Mouse (Mus musculus) adrenal gland, adult 2 months (tissue): ENCODE measurements around the gene Pdzrn3. TPM values are rescaled to one million over a fixed set of nuclear protein-coding genes. Genes with fewer than 3 reads are reported as not detected.
A peak's percentile ranks its signal among the peaks of the same experiment; 100 is the strongest.

Source experiments
- DNase-seq: peaks from one replicate; pipeline ENCODE4 v3.0.0; 2021
- long read RNA-seq: library from polyadenylated mRNA; stranded (forward); transcript quantifications from one replicate; pipeline ENCODE4 v2.0.0, GENCODE M21; 2021
- polyA plus RNA-seq: library from polyadenylated mRNA; depleted of rRNA; stranded (reverse); fragments of >200 nt; gene quantifications from 2 replicates; pipeline ENCODE4 v1.2.3, GENCODE M21; 2012; rRNA removed
- total RNA-seq, 2 experiments: library from RNA; stranded (reverse); gene quantifications; 2 replicates each; pipeline ENCODE4 v1.2.3; 2021

The Pdzrn3 gene
- 10 to 100 TPM; 20.4 to 23.3 TPM for total RNA-seq
- 27.8 and 31.9 TPM in 2 replicates for polyA plus RNA-seq
- long read RNA-seq, full-length matches to known transcripts: 5 of 11 reads
- long read RNA-seq, partial matches to known transcripts: 3 of 11 reads
- long read RNA-seq, other reads (novel, unspliced or antisense): 3 of 11 reads

DNA sequence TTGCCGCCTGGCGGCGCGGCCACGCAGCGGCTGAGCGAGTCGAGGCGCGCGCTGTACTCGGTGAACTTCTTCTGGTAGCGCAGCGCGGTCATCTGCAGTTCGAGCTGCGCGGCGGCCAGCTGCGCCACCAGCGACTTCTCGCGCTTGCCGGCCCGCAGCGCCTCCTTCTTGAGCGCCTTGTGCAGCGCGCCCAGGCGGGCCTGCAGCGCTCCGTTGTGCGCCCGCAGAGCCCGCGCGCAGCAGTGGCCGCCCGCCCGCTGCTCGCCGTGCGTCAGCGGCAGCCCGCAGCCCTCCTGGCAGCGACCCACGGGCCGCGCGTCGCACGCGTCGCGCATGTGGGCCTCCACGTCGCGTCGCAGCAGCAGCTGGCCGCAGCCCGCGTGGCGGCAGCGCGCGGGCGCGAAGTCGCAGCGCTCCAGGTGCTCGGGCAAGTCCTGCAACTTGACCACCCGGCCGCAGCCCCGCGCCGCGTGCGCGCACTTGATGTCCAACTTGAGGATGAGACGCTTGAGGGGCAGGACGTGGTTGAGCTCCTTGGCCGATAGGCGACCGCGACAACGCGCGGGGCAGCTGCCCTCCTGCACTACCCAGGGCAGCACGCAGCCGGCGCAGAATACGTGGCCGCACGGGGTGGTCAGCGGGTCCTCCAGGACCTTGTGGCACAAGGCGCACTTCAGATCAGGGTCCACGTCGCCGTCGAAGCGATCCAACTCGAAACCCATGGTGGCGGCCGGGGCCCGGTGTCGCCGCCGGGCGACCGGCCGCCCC, at the start of gene Pdzrn3:
Pdzrn3 (minus strand) TSS at position 731 of the 768 bp plus-strand sequence.
- peak; percentile 83 for DNase-seq

DNA sequence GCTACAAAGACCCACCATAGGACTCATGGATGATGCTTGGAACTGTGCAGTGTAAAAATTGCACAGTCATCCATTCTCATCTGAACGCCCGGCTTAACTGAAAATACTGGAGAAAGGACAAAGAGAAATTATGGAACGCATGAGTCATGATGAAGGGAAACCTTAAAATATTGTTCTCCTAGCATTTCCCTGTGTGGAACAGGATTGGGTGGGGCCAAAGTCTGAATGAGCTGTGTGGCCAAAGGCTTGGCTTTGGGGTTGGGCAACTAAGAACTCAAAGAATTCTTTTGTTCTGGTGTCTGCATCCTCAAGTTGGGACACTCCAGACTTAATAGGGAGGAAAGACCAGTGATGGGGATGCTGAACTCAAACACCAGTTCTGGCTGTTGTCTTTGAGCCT, 49.6 kb upstream of the Pdzrn3 start:
- DNase-seq: no peak

DNA sequence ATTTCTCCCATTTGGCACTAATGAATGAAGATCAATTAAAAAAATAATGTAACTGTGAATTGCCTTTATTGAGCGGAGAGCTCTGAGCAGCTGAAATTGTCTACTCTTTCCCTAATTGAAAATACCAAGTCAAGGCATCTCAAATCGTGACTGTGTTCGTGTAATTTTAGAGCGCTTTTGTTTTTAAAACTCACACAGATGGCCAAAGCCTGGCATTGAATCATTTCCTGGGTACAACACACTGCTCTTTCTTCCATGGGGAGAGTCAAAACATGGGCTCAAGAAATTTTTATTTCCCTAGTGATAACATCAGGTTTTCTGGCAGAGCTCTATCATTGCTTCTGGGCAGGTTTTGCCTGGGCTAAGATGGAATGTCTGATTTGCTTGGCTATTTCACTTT, 48.6 kb upstream of the Pdzrn3 start:
- no peak for DNase-seq

DNA sequence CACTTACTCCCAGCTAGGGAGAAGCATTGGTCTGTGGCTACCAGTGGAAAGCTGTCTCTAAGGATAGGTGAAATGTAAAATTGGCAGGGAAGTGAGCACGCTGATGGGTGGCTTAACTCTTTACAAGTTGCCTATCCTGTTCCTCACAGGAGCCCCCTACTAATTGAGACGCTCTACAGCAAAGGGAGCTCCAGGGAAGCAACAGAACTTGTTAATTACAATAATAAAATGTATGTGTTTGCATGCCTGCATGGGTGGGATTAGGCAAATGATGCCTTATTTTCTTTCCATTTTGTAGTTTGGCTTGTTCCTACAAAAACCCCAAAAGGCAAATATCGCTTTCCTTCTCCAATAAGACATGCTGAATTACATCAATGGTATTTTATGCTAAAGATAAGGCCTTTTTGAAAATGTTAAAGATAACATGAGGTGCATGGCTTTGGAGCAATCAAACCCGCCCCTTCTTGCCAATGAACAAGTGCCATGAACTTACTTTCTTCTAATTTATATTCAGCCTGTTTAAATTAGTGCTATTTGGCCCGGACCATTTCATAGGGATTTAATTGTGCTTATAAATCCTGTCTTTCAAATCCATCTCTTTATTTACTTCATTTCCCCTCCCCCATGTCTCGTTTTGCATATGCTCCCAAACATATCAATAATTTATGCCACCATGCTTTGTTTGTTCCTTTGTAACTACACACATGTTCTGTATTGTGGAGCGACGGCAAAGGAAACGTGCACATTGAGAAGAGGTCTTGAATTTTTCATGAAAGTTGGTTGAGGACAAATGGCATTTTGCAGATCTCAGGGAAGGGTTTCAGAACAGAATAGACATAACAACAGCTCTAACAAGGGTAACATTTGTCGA, 44.6 kb upstream of the Pdzrn3 start:
- DNase-seq: no peak

DNA sequence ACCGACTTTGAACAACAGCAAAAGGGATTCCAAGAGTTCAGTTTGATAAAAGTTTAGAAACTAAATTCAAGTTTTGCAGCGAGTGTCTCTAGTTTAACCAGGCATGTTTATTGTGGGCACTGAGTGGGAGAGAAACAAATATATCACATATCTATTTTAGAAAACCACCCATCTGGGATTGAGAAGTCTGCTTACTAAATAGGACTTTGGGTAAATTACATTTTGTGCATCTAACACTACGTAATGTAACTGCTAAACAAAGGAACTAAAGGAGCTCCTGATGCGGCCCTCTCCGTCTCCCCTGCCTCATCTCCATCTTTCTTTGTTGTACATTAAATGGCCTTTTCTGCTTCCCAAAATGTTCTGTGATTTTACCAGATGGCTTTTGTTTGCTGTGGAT, 40.5 kb upstream of the Pdzrn3 start:
- DNase-seq: no peak

DNA sequence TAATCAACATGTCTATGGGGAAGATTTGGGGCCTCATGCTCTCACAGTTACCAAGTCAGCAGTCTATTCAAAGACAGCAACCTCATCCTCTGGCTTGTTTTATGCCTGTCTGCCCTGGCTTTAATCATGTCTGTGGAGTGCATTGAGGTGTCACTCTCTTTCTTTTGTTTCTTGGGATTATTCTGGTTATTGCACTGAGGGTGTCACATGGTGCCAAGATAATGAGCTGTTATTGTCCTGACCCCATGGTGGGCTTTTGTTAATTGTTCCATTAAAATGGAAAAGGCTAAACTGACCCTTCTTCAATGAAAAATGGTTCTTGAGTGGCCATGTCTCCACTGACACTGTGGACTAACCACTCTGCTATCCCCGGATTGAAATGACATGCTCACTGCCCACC, 34.0 kb upstream of the Pdzrn3 start:
- no peak for DNase-seq

DNA sequence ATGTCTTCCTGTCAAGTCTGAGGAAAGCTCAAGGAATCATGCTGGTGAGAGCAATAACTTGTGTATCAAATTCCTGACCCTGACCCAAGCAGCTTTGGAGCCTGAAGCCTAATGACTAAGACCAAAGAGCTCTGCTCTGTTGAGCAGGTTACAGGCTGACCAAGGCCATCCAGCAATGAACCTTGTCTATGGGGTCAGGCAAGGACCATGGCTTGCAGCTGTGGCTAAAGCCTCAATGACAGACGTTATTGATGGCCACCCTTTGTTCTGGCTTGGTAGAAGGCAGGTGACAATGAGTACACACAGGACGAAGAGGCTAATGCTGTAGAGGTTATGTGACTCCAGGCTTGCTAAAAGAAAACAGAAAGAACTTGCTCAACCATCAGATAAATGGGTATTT, 33.4 kb upstream of the Pdzrn3 start:
- no peak for DNase-seq

DNA sequence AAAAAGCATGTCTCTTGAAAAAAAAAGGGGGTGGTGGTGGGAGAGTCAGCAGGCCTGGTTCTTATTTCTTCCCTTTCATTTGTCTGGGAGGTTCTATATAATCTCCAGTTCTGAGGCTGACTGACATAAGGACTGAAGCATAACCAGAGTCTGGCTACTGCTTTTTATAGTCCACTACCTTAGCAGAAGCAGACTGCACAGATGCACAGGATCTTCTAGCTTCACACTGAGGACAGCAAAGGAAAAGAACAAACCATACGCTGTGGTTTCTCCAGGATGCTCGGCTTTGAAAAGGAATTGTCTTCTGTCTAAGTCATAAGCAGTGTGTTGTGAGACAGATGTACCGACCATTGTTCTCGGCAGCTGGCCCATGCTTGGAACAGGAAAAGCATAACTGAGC, 19.0 kb upstream of the Pdzrn3 start:
- DNase-seq: no peak

DNA sequence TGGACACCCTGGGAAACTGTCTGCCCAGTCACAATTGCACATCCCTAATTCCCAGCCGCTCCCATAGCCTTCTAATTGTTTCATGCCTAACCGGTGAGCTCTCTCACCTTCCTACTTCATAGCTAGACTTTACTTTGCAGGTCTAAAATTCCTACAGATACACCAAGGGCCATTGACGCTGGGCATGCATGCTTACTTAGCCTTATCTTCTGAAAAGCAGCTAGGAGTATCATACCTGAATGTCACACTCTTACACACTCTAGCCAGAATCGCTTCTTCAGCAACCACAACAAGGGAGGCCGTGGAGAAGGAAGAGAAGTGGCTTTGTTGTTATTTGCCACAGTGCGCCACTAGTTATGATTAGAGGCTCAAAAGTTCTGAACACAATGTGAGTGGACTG, 18.2 kb upstream of the Pdzrn3 start:
- DNase-seq: no peak

DNA sequence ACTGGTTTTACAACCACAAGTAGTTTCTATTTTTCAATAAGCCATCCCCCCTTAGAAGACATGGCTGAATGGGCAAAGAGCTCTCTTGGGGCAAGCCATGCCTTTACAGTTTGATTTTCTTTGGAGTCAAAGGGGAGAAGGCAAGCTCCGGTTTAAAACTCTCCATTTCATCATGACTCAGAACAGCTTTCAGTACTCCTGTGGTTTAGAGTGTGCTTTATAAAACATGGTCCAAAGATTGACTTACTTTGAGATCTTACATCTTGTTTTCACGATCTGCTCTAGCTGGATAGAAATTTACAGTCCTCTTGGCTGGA, 15.1 kb upstream of the Pdzrn3 start:
- DNase-seq: no peak

DNA sequence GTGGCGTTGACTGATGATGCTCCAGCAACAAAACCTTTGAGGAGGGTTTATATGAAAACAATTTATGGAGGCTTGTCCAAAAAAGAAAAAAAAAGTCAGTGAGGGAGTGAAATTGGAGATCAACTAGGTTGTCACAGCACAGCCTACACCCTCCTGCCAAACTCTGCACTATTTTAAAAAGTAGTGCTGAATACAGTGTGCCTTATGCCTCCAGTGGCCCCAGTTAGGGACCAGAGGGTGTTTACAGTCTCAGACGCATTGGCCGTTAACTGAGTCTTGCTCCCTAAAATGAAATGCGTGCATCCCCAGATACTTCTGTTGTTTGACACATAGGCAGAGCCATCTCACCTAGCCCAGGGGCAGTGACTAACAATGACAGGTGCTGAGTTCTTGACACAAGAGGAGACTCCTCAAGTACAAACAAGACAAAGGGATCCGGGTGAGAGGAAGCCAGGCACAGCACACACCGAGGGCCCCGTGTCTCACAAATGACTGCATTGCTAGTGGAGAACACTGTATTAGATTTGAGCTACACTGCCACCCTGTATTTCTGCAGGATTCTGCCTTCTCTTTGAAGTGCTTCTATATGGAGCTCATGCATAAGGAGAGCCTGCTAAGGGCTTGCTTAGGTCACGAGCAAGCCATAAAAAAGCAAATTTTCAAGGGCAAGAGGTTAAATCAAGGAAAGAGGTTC, 14.6 kb upstream of the Pdzrn3 start:
- DNase-seq: no peak

DNA sequence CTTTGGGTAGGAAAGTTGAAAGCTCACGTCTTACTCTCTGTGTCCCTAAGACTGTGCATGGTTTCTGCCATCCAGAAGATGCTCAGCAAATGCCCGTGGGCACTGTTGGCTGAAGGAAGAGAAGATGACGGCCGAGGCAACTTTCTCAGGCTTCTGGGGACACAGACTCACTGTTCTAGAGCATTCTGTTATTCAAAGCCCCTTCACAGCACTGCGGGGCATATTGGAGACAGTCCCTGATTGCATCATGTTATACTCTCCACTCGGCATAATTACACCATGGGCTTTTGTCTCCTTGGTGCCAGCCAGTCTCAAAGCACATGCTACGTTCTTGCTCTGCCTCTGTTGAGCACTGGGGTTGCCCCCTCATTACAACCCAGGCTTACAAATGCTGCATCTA, 7.8 kb upstream of the Pdzrn3 start:
- no peak for DNase-seq

DNA sequence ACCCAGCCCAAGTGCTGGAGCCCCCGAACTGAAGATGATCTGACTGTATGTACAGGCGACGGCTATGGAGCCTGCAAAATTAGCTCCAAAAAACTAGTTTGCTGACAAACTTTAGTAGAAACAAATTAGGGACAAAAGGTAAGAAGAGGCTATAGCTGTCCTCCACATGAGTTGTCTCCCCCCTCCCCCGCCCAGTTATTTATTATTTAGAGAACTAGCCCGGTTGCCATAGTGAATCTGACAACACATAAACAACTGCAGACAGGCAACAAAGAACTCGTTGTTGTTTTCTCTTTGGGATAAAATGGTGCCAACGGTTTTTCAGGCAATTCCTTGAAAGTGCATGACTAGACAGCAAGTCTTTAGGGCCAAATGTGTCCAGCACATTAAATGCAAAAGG, 7.3 kb upstream of the Pdzrn3 start:
- no peak for DNase-seq

DNA sequence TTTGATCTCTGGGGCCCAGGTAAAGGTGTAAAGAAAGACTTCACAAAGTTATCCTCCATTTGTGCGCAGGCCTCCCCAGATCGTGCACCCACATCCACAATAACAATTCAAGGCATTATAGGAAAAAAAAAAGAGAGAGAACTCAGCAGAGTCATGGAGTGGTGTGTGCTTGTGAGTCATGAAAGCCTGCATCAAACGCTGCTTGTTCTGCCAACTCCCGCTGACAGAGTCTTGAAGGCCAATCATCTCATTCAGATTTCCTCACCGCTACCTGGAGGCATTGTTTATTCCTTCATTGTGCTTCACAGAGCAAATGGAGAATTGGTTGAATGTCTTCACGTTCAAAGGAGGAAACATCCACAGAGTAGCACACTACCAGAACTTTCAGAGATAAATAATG, 6.8 kb upstream of the Pdzrn3 start:
- DNase-seq: peak; percentile 43

DNA sequence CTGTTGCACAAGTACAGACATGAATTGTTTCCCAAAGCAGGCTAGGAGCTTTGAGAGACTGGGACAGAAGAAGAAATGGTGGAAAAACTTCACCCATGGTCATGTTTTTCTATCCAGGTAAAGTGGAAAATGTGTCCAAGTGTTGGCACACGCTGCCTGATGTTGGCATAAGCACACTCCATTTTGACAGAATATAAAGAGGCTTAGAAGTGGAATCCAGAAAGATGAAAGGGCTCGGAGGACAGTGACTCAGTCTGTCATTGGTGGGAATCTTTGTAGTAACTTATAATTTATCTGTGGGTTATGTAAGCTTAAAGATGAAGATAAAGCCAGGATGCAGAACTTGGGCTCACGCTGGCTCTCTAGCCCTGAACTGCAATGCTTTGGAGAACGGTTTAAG, 5.2 kb upstream of the Pdzrn3 start:
- peak; percentile 63 for DNase-seq

DNA sequence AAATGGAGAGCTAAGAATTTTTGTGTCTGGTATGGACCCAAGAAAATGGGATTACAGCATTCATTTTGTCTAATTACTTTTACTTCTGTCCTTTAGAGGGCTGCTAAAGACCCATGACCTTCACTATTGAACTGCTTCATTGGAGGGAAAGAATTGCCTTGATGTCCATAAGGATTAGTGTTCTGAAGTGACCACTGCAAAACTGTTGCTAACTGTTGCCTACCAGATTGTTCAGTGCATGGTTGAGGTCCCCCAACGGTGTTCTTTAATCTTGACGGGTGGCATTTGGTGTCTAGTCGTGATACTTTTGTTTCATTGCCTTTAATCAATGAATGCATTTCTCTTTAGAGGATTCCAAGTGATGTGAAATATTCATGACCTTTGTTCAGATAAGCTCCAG, 1.8 kb upstream of the Pdzrn3 start:
- no peak for DNase-seq

DNA sequence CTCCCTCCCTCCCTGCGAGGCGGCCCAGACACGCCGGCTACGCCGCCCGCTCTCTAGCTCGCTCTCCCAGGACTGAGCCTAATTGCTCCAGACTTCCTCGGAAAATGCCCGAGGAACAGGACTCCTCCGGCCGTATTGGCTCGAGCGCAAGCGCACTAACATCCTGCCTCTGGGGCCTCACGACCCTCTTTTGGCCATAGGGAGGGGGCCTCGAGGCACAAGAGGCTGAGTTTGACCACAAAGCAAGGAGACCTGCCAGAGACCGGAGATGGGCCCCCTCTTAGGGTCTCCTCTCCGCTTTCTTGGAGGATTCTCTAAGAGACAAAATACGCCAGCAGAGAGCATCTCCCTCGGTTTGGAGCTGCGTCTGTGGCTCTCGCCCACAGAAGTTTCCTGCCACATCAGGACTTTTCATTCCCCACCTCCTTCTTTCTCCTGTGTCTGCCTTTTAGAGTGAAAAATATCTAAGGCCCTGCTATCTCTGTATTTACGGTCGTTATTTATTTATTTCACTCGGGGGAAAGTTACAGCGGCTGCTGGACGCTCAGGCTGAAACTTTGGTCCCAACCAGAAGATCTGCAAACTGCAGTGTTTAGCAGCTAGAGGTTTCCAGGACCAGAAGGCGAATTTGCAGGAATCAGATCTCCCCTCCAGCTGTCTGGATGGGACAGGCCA, 375 bp upstream of the Pdzrn3 start:
- DNase-seq: peak; percentile 93

DNA sequence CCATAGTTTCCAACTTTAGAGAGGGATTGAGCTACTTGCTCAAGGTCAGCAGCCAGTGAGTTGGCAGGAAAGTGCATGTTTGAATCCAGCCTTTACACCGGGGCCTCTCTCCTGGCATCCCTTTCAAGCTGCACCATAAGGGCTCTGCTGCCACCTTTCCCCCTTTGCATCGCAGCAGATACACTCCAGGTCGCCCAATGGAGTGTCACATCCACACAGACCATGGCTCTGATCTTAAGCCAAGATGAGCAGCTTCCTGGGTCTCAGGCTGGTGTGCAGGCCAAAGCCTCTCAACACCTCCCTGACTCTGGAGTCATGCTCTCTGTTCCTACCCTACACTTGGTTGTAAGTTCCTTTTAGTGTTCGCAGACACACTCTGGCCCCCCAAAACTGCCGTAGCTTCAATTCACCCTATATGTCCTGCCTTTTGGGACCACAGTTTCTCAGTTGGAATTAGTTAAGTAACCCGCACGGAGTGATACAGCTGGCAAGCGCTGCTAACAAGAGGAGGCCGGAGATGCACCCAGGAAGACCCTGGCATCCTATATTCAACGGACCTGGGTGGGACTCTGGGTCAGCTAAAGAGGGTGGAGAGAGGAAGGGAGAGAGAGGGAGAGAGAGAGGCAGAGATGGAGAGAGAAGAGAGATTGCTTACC, 1.1 kb downstream of the Pdzrn3 start:
- peak; percentile 61 for DNase-seq

DNA sequence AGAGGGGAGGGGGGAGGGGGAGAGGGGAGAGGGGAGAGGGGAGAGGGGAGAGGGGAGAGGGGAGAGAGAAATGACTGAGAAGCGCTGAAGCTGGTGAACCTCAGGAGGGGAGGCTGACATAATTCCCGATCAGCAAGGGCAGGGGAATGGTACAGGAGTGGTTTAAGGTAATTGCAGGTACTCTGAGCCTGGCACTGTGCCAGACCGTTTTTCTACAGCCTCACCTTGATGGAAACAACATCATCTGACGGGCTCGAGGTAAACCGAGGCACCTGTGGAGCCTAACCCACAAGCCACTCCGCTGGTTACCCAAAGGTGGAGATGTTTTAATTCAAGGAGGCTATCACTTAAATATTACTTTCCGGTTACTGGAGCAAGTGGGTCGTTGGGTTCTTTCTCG, 1.6 kb downstream of the Pdzrn3 start:
- no peak for DNase-seq

DNA sequence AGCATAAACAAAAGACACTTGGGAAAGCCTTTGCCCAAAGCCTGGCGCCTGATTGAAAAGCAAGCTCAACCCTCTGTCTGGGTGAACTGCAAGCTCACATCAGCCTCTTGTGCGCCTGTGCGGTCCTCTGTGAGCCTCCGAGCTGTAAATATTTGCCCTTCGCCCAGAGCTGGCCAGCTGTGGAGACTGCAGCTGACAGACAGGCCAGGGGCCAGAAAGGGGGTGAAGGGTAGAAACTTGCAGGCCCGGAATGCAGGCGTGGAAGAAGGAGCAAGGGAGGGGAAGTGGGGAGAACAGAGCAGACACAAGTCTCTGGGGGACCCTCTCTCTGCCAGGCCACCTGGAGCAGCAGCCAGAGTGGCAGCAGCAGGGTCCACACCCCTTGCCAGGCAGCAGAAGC, 3.0 kb downstream of the Pdzrn3 start:
- DNase-seq: peak; percentile 66

DNA sequence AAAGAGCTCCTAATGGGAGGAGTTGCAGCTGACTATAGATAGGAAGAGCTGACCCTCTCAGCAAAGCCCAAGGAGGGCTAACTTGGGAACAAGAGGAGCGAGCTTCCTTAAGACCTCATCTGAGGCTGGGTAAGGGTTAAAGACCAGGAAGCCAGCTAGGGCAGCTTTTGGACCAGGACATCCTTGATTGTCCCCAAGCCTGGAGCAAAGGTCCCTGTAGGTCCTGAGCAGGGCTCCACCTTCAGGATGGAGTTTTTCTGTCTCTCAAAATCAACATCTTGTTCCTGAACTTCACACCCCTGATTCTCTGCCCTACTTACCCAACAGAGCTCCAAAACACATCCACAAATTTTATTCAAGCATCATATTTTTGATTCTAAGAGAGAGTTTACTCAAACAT, 3.5 kb downstream of the Pdzrn3 start:
- DNase-seq: no peak

DNA sequence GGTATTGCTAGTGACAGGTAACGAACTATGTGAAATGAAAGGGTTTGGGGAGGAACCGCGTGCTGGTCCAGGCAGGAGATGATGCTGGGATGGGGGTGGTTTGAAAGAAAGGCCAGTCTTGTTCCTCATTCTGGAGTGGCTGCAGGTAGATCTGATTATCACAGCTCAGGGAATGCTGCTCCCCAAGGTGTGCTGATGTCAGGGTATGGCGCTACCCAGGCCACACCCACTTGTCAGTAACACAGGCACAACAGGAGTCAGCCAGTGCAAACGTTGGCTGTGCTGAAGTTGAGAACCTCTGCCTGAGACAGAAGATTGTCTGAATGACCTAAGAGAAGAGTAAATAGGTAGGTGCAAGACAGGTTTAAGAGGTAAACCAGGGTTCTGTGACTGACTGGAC, 4.7 kb downstream of the Pdzrn3 start:
- DNase-seq: no peak
